Mouse (Mus musculus) c-Kit-negative CD71-positive TER-119-positive erythroid progenitor cells, embryonic 14.5 days (primary cell): Measurements from ENCODE around the gene Nle1.
A peak's percentile ranks its signal among the peaks of the same experiment; 100 is the strongest.

Experiments used
- DNase-seq: peaks from one replicate; pipeline ENCODE4 v3.0.0-alpha.2; 2013; ENCODE audit warnings: low read depth, low spot score

Gene Nle1

GRCm38 (mm10) chr11:82869506-82870172 is 38.6 kb downstream of the Nle1 start:
- DNase-seq = no peak

DNA sequence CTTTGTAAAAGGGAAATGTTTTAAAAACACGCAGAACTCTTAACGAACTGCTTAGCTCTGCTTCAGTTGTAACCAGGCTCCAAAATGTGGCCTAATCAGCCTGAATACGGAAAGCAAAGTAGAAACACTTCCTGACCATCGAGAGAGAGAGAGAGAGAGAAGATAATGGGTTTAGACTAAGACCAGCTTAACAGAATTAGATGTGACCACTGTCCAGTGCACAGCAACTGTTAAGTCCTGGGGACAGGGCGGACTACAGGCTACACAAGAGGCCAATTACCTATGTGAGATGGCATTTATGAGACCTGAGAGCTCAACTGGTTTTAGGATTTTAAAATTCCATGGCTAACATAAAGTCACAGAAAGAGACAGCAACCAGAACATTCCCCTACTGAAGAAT is 40.3 kb downstream of the Nle1 start:
- DNase-seq = no peak

- DNase-seq = no peak
These were observed 41.2 kb downstream of the Nle1 start for GRCm38 (mm10) chr11:82866850-82867564.

DNA sequence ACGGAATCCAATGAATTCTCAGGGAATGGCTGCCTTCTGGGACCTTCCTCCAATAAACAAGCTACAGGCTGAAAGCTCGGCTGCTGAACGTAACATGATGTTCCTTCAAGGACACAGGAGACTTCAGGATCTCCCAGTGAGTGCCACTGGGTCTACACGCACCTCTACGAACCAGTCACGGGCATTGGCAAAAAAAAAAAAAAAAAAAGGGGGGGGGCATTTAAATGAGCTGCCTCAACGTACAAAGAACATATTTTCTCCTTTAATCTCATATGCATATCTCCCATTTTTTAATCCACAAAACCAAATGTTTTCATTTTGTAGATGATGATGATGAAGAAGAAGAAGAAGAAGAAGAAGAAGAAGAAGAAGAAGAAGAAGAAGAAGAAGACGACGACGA is 42.3 kb downstream of the Nle1 start:
- no peak for DNase-seq

- DNase-seq = peak; percentile 44
These were observed 44.7 kb downstream of the Nle1 start for GRCm38 (mm10) chr11:82863488-82863931.

DNA sequence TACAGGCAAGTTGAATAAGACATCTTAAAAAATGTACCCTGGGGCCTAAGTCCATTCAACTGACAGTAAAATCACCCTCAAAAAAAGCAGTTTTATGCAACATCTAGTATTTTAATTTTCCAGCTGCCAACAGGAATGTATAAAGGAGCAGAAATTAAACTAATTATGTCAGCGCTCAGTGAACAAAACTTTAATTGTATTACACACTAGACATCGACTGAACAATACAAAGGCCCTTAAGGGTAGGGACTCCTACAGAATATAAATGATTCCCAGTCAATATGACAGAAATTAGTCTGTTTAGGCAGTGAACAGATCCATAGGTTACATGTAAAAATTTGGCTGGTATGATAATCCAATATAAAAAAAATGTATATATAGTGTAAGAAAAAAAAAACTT is 45.2 kb downstream of the Nle1 start:
- no peak for DNase-seq

GRCm38 (mm10) chr11:82862638-82863037 is 45.6 kb downstream of the Nle1 start:
- no peak for DNase-seq

GRCm38 (mm10) chr11:82861558-82861957 is 46.7 kb downstream of the Nle1 start:
- DNase-seq = no peak

DNA sequence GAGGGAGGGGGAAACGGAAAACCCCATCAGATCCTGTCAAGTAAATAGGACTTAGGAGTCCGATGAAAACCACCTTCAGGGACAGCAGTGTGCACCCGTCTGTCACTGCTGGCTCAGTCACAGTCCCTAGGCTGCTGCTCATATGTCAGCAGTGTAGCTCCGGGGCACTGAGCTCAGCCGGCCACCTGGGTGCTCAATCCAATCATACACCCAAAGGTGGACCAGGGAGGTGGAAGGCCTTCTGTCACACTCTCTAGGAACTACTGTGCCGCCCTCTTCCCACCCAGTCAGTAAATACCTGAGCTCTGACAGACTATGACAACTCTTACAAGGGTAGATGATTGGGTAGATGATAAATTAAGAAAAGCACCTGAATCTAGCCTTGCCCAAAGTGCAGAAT is 47.5 kb downstream of the Nle1 start:
- no peak for DNase-seq

- DNase-seq = no peak
These were observed 50.8 kb downstream of the Nle1 start for GRCm38 (mm10) chr11:82857307-82857848.

DNA sequence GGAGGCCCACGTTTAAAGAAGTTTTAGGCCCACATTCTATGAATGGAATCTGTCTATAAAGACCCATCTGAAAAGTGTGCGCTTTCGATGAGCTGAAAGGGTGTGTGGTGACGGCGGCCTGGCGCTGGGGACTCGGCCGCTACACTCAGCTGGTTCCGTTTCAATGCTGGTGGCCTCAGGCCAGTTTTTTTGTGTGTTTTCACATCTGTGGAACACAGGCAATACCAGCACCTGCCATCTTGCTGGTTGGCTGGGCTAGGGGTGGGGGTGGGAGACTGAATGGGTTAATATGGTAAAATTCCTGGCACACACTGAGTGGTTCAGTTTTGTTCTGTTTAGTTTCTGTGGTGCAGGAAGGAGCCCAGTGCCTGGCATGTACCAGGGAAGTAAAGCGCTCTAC is 52.2 kb downstream of the Nle1 start:
- DNase-seq = no peak

DNA sequence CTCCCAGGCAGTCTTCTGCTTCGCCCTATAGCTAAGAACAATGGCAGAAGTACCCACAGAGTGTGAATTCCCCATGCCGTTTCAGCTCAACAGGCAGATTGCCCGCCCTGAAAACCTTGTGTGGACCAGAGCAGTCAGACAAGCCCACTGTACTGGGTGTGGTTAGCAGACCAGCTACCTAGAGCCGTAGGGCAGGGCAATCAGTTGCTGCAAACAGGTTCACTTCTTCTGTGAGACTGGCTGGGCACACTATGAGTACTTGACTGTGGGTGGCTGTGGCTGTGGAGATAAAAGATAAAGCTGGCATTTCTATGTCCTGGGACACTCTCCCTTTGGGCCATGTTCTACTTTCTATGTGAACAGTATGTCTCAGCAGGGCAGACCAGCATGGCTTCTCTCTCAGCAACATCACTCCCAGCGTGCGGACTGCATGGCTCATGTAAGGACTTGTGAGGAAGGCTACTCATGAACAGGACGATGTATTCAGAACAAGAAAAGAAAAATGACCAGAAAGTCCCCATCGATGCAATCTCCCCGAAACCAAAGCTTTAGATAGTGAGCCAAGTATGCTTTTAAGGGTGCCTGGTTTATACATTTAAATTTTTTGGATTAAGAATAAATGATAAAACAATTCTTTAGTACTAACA is 52.8 kb downstream of the Nle1 start:
- peak; percentile 57 for DNase-seq

DNA sequence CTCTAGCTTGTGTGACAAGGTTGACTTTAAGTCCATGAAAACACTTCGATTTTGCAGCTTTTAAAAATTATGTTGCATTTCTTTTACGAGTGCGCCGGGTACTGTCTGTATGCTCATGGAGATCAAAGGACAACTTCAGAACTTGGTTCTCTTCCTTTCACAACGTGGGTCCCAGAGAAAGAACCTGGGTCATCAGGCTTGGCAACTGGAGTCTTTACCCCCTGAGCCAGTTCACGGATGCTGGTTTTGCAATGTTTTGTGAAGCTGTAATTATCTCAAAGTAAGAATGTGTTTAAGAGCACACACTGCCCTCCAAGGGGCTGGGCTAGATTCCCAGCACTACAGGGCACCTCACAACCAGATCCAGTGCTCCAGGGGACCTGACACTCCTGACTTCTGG is 54.1 kb downstream of the Nle1 start:
- no peak for DNase-seq

GRCm38 (mm10) chr11:82852958-82853357 is 55.3 kb downstream of the Nle1 start:
- DNase-seq = no peak

GRCm38 (mm10) chr11:82852540-82852939 is 55.7 kb downstream of the Nle1 start:
- no peak for DNase-seq

DNA sequence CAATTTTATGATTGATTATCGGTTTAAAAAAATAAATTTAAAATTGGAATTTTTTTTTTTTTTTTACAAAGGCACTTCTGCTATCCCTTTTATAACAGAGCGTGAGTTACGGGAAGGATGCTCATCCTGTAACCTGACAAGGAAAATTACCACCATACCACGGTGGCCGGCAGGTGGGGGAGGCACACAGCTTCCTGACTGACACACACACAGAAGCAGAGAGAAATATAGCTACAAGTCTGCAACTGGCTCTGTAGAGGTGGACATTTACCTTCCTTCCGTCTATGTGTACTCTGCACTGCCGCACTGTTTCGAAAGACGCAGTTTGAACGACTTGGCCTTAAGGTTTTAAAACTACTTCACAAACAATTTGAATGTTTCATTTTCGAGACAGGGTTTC is 56.1 kb downstream of the Nle1 start:
- no peak for DNase-seq
